Mouse (Mus musculus) ES-CJ7 (cell line): Measurements from ENCODE around the gene Metrn.
"Not testable (repeated sequence)": the region's sequence is repeated elsewhere in the genome, so short reads cannot be mapped to it uniquely, and the experiment has no call there.

Experiments
- DNase-seq: peaks from one replicate; pipeline ENCODE4 v3.0.0; 2011; ENCODE audit warnings: low read depth, low spot score

Gene Metrn

DNA sequence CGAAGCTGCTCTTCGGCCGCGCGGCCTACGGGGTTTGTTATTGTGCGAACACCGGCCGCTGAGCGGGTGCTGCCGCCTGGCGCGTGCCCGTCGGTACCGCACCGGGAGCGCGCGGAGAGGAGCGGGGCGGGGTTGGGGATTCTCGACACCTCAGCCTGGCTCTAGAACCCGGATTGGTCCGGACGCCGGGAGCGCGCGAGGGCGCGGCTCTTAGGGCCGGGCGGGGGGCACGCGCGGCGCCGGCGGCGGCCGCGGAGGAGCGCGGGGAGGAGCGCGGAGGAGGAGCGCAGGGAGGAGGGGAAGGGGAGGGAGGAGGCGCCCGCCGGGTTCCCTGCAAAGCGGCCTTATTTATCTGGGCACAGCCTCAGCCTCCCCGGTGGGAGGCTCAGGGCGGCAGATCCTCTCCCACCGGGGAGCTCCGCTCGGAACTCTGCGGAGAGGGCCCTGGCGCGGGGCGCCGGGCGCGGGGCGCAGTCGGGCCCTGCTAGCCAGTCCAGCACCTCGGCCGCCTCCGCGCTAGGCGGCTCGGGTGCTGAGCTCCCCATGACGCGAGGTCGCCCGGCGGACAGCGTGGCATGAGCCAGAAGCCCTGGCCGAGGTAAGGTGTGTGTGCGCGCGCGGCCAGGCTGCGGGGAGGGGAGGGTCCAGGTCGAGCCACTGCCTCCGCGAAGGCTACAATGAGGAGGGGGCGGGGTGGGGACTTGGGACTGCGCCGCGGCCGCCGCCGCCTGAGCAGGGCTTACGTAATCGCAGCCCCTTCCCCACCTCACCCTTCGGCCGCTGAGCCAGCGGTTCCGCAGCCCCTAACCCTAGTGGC, 12.1 kb upstream of the Metrn start, which contains the start of gene Fbxl16:
Gene Fbxl16 (plus strand): TSS at position 297 of the 817 bp plus-strand sequence.
- DNase-seq: peak; percentile 85

DNA sequence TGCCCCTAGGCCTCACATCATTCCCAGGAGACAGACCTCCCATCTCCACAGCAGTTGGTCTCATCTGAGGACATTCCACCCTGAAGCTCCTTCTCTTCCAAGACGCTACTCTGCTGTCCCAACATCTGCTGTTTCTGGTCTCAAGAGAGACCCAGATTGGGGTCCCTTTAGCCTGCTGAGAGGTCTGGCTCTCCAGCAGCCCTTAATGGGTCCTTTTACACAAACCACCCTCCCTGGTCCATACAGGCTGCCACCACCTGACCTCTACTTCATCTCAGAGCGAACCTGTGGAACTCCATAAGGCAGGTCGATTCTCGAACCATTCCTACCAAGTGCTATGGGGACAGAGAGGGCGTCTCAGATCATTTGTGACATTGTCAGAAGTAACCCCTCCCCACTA, 11.1 kb upstream of the Metrn start:
- DNase-seq: no peak

DNA sequence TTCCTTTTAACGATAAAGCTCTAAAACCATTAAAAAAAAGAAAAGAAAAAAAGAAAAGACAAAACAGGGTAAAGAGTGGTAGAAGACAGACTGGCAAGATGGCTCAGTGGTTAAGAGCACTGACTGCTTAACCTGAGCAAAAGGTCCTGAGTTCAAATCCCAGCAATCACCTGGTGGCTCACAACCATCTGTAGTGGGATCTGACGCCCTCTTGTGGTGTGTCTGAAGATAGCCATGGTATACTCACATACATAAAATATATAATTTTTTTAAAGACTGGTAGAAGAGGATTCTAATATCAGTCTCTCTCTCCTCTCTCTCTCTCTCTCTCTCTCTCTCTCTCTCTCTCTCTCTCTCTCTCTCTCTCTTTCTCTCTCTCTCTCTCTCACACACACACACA, 10.5 kb upstream of the Metrn start:
- not testable (repeated sequence) for DNase-seq

- no peak for DNase-seq
Observed at GRCm38 (mm10) chr17:25806507-25806906, 9.6 kb upstream of the Metrn start.

DNA sequence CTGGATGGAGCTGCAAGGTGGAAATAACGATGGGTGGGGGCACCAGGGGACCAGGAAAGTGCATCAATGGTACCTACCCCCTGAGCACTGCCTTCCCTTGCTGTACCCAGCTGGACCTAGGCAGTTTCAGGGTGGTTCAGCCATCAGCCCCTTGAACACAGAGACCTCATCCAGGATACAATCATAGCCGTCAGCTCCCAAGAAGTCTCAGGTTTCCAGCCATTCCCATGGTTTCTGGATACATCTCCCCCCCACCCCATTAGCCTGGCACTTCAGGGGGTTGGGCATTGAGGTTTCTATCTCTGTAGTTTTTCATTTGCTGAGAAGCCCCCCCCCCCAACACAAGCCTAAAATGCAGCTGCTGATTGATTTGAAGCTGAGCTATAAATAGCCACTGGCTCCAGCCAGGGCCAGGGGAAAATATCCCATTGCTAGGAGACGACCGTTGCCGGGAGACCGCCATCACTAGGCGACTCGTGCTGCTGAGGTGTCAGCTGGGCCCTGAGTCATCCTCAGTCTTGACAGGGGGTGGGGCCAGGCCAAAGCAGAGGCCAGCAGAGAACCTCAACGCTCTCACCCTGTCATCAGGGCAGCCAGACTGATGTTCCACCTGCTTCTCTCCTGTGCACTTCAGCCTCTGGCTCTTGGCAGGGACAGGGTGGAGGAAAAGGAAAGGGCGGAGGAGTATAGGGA, 6.0 kb upstream of the Metrn start:
- DNase-seq: peak; percentile 33

DNA sequence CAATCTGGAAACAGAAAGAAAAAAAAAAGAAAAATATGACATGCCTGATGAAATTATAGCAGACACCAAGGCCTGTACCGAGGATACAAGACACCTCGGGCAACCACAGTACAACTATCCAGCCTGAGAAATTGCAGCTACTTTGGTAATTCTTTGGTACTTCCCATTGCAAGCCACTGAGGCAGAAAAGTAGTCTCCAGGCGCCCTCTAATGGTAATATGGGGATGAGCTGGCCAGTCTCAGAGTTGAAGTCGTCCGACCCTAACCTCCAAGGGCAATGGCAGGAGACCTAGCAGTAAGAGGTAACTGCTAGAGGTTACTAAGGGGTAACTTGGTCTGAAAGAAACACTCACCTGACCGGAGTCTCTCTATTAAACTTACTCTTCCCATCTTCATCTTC, 4.1 kb upstream of the Metrn start:
- DNase-seq: peak; percentile 79

DNA sequence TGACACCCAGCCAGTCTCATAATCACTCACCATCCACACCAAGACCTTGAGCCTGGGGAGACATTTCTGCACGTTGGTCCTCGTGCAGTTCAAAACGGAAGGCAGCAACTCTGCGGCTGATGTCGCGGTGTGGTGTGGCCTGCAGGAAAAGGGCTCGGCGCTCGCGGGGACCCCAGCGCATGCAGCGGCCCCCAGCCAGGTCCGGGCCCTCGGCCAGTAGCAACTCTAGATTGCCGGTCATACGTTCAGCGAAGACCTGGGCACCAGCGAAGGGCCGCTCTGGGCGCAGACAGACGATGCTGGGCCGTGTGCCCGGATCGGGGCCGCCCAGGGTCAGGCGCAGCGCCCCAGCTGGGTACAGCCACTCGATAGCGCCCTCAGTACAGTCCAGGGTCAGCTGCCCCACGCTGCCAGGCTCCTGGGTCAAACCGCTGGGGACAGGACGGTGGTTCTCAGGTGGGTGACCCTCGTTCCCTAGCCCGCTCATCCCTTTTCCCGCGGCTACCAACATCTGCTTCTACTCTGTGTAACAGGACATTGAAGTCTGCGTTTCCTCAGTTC, 645 bp downstream of the Metrn start:
- no peak for DNase-seq

DNA sequence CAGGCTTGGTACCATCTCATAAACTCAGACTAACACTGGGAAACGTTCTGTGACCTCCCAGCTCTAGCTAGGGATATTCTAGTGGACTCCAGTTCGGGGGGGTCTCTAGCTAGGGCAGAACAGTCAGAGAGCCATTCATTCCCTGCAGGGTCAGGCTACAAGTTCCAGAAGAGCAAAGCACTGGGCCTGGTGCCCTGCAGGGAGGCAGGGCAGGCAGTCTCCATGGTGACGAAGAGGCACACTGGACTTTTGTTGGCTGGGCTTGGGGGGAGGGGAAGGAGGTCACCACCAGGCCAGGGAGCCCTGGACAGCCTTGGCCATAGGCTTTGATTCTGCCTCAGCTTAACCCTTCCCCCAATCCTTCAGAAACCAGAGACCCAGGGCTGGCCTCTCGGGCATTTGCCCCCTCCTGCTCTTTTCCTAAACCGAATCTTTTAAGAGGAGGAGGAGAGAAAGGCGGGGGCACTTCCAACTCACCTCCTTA, 1.3 kb downstream of the Metrn start, which contains the start of gene AC134908.4:
Gene AC134908.4 (minus strand): TSS at position 51 of the 484 bp plus-strand sequence.
- no peak for DNase-seq

GRCm38 (mm10) chr17:25794998-25795397, 1.9 kb downstream of the Metrn start:
- DNase-seq: no peak

DNA sequence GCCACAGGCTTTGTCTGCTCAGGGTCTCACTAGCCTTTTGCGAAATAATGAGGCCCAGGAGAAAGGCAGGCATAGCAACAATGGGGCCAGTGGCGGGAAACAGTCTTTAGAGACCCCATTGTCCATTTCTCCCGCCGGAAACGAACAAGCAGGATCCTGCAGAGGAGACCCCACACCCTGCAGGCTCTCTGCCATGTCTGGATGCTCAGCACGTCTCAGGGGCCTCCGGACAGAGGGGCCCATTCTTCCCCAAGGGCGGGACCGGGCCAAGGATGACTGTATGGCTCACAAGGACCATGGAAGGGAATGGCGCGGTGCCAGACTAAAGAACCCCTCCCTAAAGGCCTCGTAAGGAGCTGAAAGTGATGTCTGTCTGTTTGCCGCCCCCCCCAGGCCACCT, 2.7 kb downstream of the Metrn start:
- DNase-seq: no peak

DNA sequence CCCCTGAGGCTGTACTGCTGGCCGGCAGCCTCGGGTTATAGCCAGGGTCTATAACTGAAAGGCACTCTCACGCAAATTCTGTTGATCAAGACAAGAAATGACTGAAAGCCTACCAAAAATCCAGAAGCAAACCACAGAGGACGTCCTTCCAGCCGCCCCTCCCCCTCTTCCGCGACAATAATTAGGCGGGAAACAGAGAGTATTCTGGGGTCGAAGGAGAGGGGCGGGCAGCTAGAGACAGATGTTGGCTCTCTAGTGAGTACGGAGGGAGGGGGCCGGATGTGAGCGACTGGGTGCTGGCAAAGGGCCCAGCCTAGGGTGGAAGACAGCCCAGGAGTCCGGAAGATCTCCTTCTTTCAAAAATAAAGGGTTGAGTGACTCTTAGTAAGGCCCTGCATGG, 4.3 kb downstream of the Metrn start, which contains the start of gene Fam173a:
Gene Fam173a (minus strand): TSS at position 287 of the 400 bp plus-strand sequence.
- DNase-seq: no peak

DNA sequence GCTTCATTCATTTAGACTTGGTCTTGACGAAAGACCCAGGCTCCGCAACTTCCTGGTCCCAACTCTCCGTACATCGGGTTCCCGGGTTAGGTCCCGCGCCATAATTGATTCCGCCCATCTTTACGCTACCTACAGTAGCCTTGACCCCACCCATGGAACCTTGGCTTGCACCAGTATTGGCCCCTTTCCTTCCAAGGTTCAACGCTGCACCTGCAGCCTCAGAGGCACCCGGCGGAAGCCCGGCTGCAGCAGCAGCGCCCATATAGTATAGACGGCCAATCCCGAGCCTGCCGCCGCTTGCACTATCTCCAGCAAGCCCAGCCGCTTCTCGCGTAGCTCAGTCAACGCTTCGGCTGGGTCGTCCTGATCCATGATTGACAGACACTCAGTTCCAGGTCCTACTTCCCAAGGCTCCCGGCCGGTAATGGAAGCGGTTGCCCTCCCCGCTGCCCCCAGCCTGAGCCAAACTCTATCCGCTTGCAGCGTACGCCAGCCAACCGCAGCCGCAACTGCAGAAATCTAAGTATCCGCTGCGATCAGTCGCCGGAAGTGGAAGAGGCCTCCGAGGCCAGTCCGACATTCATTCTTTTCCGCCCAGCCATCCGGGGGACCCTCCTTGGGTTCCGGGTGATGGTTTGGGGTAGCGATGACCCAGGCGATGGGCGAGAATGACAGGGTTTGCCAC, 5.0 kb downstream of the Metrn start:
- peak; percentile 75 for DNase-seq

- DNase-seq: no peak
Observed at GRCm38 (mm10) chr17:25791320-25791842, 5.6 kb downstream of the Metrn start.

GRCm38 (mm10) chr17:25786781-25787504, 10.0 kb downstream of the Metrn start:
- DNase-seq: no peak

DNA sequence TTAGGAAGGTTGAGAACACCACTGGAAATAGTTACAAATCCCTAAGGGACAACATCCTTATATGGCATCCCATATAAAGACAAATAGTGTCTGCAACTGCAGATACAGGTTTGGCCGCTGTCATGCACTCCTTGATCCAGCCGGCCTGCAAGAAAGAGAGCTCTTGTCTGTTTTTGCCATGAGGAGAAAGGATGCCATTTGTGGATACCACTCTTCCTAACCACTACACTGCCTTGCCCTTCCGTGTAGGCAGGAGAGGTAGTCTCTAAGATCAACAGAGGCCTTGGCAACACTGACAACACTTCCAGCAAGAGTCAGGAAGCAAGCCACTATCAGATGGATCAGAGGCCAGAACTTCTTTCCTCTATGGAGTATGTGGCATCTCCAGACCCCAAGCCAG, 10.7 kb downstream of the Metrn start, which contains the start of gene Ccdc78:
Gene Ccdc78 (plus strand): TSS at position 301 of the 400 bp plus-strand sequence.
- no peak for DNase-seq

DNA sequence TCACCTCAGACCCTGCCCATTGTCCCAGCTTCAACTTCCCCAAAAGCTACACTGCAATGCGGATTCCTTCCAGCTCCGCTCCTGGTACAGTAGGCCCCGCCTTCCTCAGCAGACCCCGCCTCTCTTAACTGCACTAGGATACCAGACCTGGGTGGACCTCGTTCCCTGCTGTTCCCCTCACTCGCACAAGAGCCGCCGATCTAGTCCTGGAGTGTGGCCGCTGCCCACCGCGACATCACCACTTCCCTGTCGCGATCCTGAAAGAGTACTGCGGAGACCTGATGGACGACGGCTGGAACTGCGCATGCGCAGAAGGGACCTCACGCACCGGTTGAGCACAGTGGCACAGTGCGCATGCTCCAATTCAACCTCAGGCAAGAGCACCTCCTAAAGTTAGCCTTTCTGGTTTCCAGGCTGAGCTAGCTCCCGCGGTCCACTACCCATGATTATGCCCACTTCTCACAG, 11.6 kb downstream of the Metrn start, which contains the start of gene Haghl:
Gene Haghl (minus strand): TSS at position 393 of the 465 bp plus-strand sequence.
- DNase-seq: peak; percentile 97

DNA sequence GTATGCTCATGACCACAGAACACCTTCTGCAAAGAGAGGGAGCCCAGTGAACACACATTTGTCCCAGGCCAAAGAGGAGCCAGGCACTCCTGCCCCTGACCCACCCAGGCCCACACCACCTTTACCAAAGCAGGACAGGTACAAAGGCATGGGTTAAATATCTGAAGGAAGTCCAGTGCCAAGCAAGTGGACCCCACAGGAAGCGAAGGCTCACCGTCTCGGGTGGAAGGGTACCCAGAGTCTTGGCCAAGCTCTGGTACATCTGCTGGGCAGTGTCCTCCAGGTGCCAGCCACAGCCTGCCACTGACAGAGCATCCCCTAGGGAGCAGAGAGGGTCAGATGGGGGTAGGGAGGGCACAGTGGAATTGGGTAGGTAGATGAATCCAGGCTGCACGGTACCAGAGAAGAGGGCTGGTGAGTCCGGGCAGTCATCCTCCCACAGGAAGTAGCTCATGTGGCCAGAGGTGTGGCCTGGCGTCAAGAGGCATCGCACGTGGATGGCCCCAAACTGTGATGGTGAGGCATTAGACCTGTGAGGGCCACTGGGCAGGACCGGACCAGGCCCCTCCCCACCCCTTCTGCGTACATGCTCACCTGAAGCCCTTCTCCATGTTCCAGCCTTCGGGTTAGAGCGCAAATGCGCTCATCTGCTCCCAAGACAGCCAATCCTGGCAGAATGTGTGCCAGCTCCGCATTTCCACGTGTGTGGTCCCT, 12.9 kb downstream of the Metrn start:
- no peak for DNase-seq

DNA sequence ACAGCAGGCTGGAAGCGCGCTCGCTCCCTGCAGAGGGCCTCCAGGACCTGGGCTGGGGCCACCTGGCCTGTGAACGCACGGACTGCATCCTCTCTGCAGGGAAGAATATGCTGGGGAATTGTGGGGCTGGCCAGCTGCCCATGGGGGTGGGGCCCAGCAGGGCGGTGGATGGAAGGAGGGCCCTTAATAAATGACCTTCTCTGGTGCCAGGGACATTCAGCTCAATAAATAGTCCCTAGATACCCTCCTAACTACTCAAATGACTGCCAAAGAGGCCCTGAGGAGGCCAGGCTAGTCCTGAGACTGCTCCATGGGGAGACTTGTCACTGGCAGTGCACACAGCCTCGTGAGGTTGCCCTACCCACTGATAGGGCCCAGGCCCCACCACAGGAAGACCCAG, 13.8 kb downstream of the Metrn start:
- no peak for DNase-seq

DNA sequence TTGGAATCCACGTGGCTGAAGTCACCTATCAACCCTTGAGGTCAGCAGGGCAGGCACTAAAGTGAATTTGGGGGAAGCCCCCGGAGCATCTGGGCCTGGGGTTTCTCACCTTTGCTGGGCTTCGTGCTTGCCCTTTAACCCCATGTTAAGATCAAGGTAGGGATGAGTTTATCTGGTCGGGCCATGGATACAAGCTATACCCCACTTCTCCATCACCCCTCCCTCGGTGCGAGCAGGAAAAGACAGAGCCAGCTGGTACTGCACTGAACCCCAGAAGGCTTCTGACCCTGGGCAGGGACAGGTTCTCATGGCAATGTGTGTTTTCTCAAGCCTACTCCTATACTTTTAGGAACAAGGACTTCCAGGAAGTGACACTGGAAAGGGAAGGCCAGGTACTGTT, 15.6 kb downstream of the Metrn start:
- DNase-seq: no peak

GRCm38 (mm10) chr17:25777948-25778347, 19.0 kb downstream of the Metrn start:
- DNase-seq: no peak
